Mouse (Mus musculus): ENCODE data around the gene Atp6v0b.

- TF ChIP-seq GATA1 (IDR thresholded peaks at IDR 0.05; ENCODE audit: borderline replicate concordance, low read length) (no peak), FLI1 (IDR thresholded peaks at IDR 0.05; ENCODE audit: low read length) (no peak)
Measured at GRCm38 (mm10) chr4:117890750-117891149, 3.6 kb upstream of the Atp6v0b start.
